Mouse (Mus musculus) forebrain, postnatal 0 days (tissue): ENCODE data around the gene Srgap2. TPM values are rescaled to one million over a fixed set of nuclear protein-coding genes. Genes with fewer than 3 reads are reported as not detected.

Source experiments
- ATAC-seq: fragments of 200-750 bp; cut with Nextera tagmentation; 2 replicates; pipeline ENCODE4 v1.8.0; 2017; ENCODE audit warnings: mild to moderate bottlenecking, moderate library complexity
- DNase-seq: peaks from one replicate; pipeline ENCODE4 v3.0.0-alpha.2; 2015
- H3K27ac ChIP-seq: fragments of 300-500 bp; sonication (generic); 2 replicates; pipeline ENCODE4 v1.5.1; 2014; ENCODE audit warnings: low read depth, mild to moderate bottlenecking, antibody characterized with exemption, low read length, moderate library complexity, mixed read lengths
- H3K27me3 ChIP-seq: fragments of 300-500 bp; sonication (generic); 2 replicates; pipeline ENCODE4 v1.6.1; 2014; ENCODE audit warnings: mild to moderate bottlenecking, low read length, mixed read lengths; ENCODE audit not compliant: insufficient read depth
- H3K36me3 ChIP-seq: fragments of 300-500 bp; sonication (generic); 2 replicates; pipeline ENCODE4 v1.6.1; 2014; ENCODE audit warnings: mild to moderate bottlenecking, moderate library complexity; ENCODE audit not compliant: insufficient read depth
- H3K4me1 ChIP-seq: fragments of 300-500 bp; sonication (generic); 2 replicates; pipeline ENCODE4 v1.6.1; 2014; ENCODE audit warnings: antibody characterized with exemption; ENCODE audit not compliant: insufficient read depth
- H3K4me2 ChIP-seq: fragments of 300-500 bp; sonication (generic); 2 replicates; pipeline ENCODE4 v1.6.1; 2014; ENCODE audit warnings: low read depth, mild to moderate bottlenecking, moderate library complexity
- H3K4me3 ChIP-seq: fragments of 300-500 bp; sonication (generic); 2 replicates; pipeline ENCODE4 v1.5.1; 2014; ENCODE audit warnings: low read depth, low read length, mixed read lengths
- H3K9ac ChIP-seq: fragments of 300-500 bp; sonication (generic); 2 replicates; pipeline ENCODE4 v1.6.1; 2014; ENCODE audit warnings: mild to moderate bottlenecking
- H3K9me3 ChIP-seq: fragments of 300-500 bp; sonication (generic); 2 replicates; pipeline ENCODE4 v1.6.1; 2016; ENCODE audit warnings: low read length
- CTCF ChIP-seq: sonication (generic); IDR thresholded peaks from 2 replicates; pipeline ENCODE4 v1.5.1; 2016; ENCODE audit warnings: antibody characterized with exemption, control low read depth, low read depth
- WGBS: fragments of 180-500 bp; shearing (Covaris S2); extraction: QIAGEN DNeasy Blood & Tissue Kit; methylation state at CpG from one replicate; pipeline ENCODE4 v1.1.7; 2014; 5-methylcytosine and 5-hydroxymethylcytosine counted together
- polyA plus RNA-seq: library from polyadenylated mRNA; unstranded; fragments of >200 nt; fragmentation: Nextera tagmentation; extraction: Ambion mirVana; gene quantifications from 2 replicates; pipeline ENCODE4 v1.2.1, GENCODE M21; 2015
- total RNA-seq: library from RNA; depleted of rRNA; stranded (reverse); fragments of >200 nt; gene quantifications from 2 replicates; pipeline ENCODE4 v1.2.3, GENCODE M21; 2014

The Srgap2 gene
- total and polyA plus RNA-seq, 2 experiments from 2014 or later, result 28.1 to 68.4 TPM

- no peak for ATAC-seq
- H3K27me3 ChIP-seq, result no peaks in the 10 kb centered on the region
- H3K9me3 ChIP-seq, result no peaks in the 10 kb centered on the region
- H3K9ac ChIP-seq, result no peak overlapping the region
- DNase-seq, result no peak
- H3K36me3 ChIP-seq, result no peaks in the 10 kb centered on the region; the same call in 1 of the 2 replicates
- H3K4me1 ChIP-seq, result no peaks in the 10 kb centered on the region
- 50% methylated on average over 3 of the region's 3 CpGs for WGBS
- H3K27ac ChIP-seq, result no peak overlapping the region
- no peak overlapping the region for H3K4me2 ChIP-seq
- H3K4me3 ChIP-seq, result no peak overlapping the region
- no peak for TF ChIP-seq CTCF
These were observed 15.3 kb downstream of the Srgap2 start for GRCm38 (mm10) chr1:131511661-131512500.

- Histone ChIP-seq H3K4me2 (no peak overlapping the region), H3K36me3 (no peaks in the 10 kb centered on the region; the same call in 1 of the 2 replicates), H3K27me3 (no peaks in the 10 kb centered on the region), H3K4me1 (no peaks in the 10 kb centered on the region), H3K9ac (no peak overlapping the region), H3K27ac (no peak overlapping the region), H3K9me3 (no peaks in the 10 kb centered on the region), H3K4me3 (no peak overlapping the region)
- DNase-seq, result no peak
- no peak for ATAC-seq
- no peak for TF ChIP-seq CTCF
These were observed 16.0 kb downstream of the Srgap2 start for GRCm38 (mm10) chr1:131511131-131511530.

GRCm38 (mm10) chr1:131501681-131502080 lies 25.5 kb downstream of the Srgap2 start:
- Histone ChIP-seq H3K4me3 (no peak overlapping the region), H3K9ac (no peak overlapping the region), H3K9me3 (no peaks in the 10 kb centered on the region), H3K27me3 (no peaks in the 10 kb centered on the region), H3K27ac (no peak overlapping the region), H3K4me2 (no peak overlapping the region), H3K4me1 (no peaks in the 10 kb centered on the region), H3K36me3 (no peaks in the 10 kb centered on the region)
- 62% methylated on average over 1 of the region's 1 CpGs for WGBS
- no peak for TF ChIP-seq CTCF
- DNase-seq (no peak), ATAC-seq (no peak)

- Histone ChIP-seq H3K9ac (no peak overlapping the region), H3K9me3 (no peaks in the 10 kb centered on the region), H3K4me2 (no peak overlapping the region), H3K27ac (no peak overlapping the region), H3K27me3 (no peaks in the 10 kb centered on the region), H3K36me3 (no peaks in the 10 kb centered on the region), H3K4me1 (no peaks in the 10 kb centered on the region; the same call in 1 of the 2 replicates), H3K4me3 (no peak overlapping the region)
- DNase-seq, result no peak
- no peak for TF ChIP-seq CTCF
- 78% methylated on average over 1 of the region's 1 CpGs for WGBS
- ATAC-seq, result no peak
These were observed 28.9 kb downstream of the Srgap2 start for GRCm38 (mm10) chr1:131498231-131498630.

GRCm38 (mm10) chr1:131493966-131494898 lies 32.9 kb downstream of the Srgap2 start:
- no peak for ATAC-seq

GRCm38 (mm10) chr1:131492360-131492759 lies 34.8 kb downstream of the Srgap2 start:
- Histone ChIP-seq H3K27me3 (no peaks in the 10 kb centered on the region), H3K9me3 (no peaks in the 10 kb centered on the region), H3K27ac (peak overlapping the region; percentile 76), H3K36me3 (no peaks in the 10 kb centered on the region), H3K4me3 (no peak overlapping the region), H3K4me1 (peaks cover 21% of the 10 kb centered on the region), H3K4me2 (peak overlapping the region; percentile 13; the same call in 1 of the 2 replicates), H3K9ac (no peak overlapping the region)
- ATAC-seq (peak; percentile 75), DNase-seq (peak; percentile 37)
- 31% methylated on average over 2 of the region's 2 CpGs for WGBS
- TF ChIP-seq CTCF, result no peak

More at GRCm38 (mm10) chr1:131493966-131494898, 32.9 kb downstream of the Srgap2 start:
- 61% methylated on average over 4 of the region's 4 CpGs for WGBS
- no peaks in the 10 kb centered on the region for H3K27me3 ChIP-seq
- H3K27ac ChIP-seq, result no peak overlapping the region
- no peaks in the 10 kb centered on the region for H3K9me3 ChIP-seq
- no peak overlapping the region for H3K4me2 ChIP-seq
- H3K9ac ChIP-seq, result no peak overlapping the region
- peak; percentile 57 for DNase-seq
- no peak overlapping the region for H3K4me3 ChIP-seq
- TF ChIP-seq CTCF, result no peak
- no peaks in the 10 kb centered on the region for H3K36me3 ChIP-seq
- peaks cover 21% of the 10 kb centered on the region for H3K4me1 ChIP-seq
